Mouse (Mus musculus): ENCODE measurements around the gene Sesn2.
"Not testable (repeated sequence)": the region's sequence is repeated elsewhere in the genome, so short reads cannot be mapped to it uniquely, and the experiment has no call there.

Gene Sesn2

GRCm38 (mm10) chr4:132482104-132482503 lies 28.2 kb downstream of the Sesn2 start:
- not testable (repeated sequence) for DNase-seq (ENCODE audit: low spot score)

- no peak for DNase-seq (ENCODE audit: low spot score)
These were observed 32.5 kb downstream of the Sesn2 start for GRCm38 (mm10) chr4:132477833-132478232.

GRCm38 (mm10) chr4:132475895-132476878 lies 34.1 kb downstream of the Sesn2 start:
- DNase-seq (ENCODE audit: low spot score): no peak

GRCm38 (mm10) chr4:132474631-132475030 lies 35.7 kb downstream of the Sesn2 start:
- no peak for DNase-seq (ENCODE audit: low spot score)

GRCm38 (mm10) chr4:132473411-132473810 lies 36.9 kb downstream of the Sesn2 start:
- DNase-seq (ENCODE audit: low spot score): no peak

GRCm38 (mm10) chr4:132469873-132470272 lies 40.4 kb downstream of the Sesn2 start:
- no peak for DNase-seq (ENCODE audit: low spot score)

- DNase-seq (ENCODE audit: low spot score): no peak
These were observed 46.1 kb downstream of the Sesn2 start for GRCm38 (mm10) chr4:132464255-132464613.

GRCm38 (mm10) chr4:132463430-132464254 lies 46.7 kb downstream of the Sesn2 start, which contains the start of gene Med18:
Gene Med18 (minus strand): TSS chr4:132463921.
- peak; percentile 95 for DNase-seq (ENCODE audit: low spot score)

GRCm38 (mm10) chr4:132462836-132463235 lies 47.5 kb downstream of the Sesn2 start:
- DNase-seq (ENCODE audit: low spot score): no peak

GRCm38 (mm10) chr4:132460225-132460624 lies 50.1 kb downstream of the Sesn2 start:
- DNase-seq (ENCODE audit: low spot score): no peak

GRCm38 (mm10) chr4:132455561-132455960 lies 54.7 kb downstream of the Sesn2 start:
- no peak for DNase-seq (ENCODE audit: low spot score)

- DNase-seq (ENCODE audit: low spot score): no peak
These were observed 55.2 kb downstream of the Sesn2 start for GRCm38 (mm10) chr4:132455146-132455545.

- DNase-seq (ENCODE audit: low spot score): no peak
These were observed 56.1 kb downstream of the Sesn2 start for GRCm38 (mm10) chr4:132454216-132454615.

GRCm38 (mm10) chr4:132449778-132450177 lies 60.5 kb downstream of the Sesn2 start:
- no peak for DNase-seq (ENCODE audit: low spot score)

- no peak for DNase-seq (ENCODE audit: low spot score)
These were observed 64.2 kb downstream of the Sesn2 start for GRCm38 (mm10) chr4:132446105-132446504.

- no peak for DNase-seq (ENCODE audit: low spot score)
These were observed 65.8 kb downstream of the Sesn2 start for GRCm38 (mm10) chr4:132444516-132444915.

Measured in retina, embryonic 14.5 days (tissue).